Mouse (Mus musculus): ENCODE measurements at regions not wholly inside any gene's neighbourhood (a gene's known extent, or its start where the extent isn't known, plus 50 kb on each side); places are given as distances from the start of the nearest gene placed in this dataset.

GRCm38 (mm10) chr12:52400099-52400498, 103.7 kb upstream of the Arhgap5 start:
- DNase-seq (ENCODE audit: low read depth, low spot score), result no peak

- no peak for DNase-seq (ENCODE audit: low read depth, low spot score)
These were observed 101.1 kb upstream of the Arhgap5 start for GRCm38 (mm10) chr12:52402711-52403110.

- no peak for DNase-seq (ENCODE audit: low read depth, low spot score)
These were observed 97.4 kb upstream of the Arhgap5 start for GRCm38 (mm10) chr12:52406386-52406785.

GRCm38 (mm10) chr12:52408307-52408895, 95.4 kb upstream of the Arhgap5 start:
- DNase-seq (ENCODE audit: low read depth, low spot score), result no peak

- DNase-seq (ENCODE audit: low read depth, low spot score), result no peak
These were observed 94.6 kb upstream of the Arhgap5 start for GRCm38 (mm10) chr12:52409221-52409620.

GRCm38 (mm10) chr12:52412172-52412571, 91.6 kb upstream of the Arhgap5 start:
- DNase-seq (ENCODE audit: low read depth, low spot score), result no peak

- DNase-seq (ENCODE audit: low read depth, low spot score), result no peak
These were observed 90.7 kb upstream of the Arhgap5 start for GRCm38 (mm10) chr12:52413046-52413473.

- no peak for DNase-seq (ENCODE audit: low read depth, low spot score)
These were observed 81.0 kb upstream of the Arhgap5 start for GRCm38 (mm10) chr12:52422729-52423128.

GRCm38 (mm10) chr12:52424336-52425034, 79.3 kb upstream of the Arhgap5 start:
- DNase-seq (ENCODE audit: low read depth, low spot score), result peak; percentile 22

- no peak for DNase-seq (ENCODE audit: low read depth, low spot score)
These were observed 73.8 kb upstream of the Arhgap5 start for GRCm38 (mm10) chr12:52429935-52430334.

GRCm38 (mm10) chr12:52431933-52432332, 71.8 kb upstream of the Arhgap5 start:
- no peak for DNase-seq (ENCODE audit: low read depth, low spot score)

- DNase-seq (ENCODE audit: low read depth, low spot score), result no peak
These were observed 69.8 kb upstream of the Arhgap5 start for GRCm38 (mm10) chr12:52434021-52434420.

GRCm38 (mm10) chr12:52435321-52435720, 68.5 kb upstream of the Arhgap5 start:
- DNase-seq (ENCODE audit: low read depth, low spot score), result no peak

GRCm38 (mm10) chr12:52435795-52436211, 68.0 kb upstream of the Arhgap5 start:
- no peak for DNase-seq (ENCODE audit: low read depth, low spot score)

GRCm38 (mm10) chr12:52436941-52437340, 66.8 kb upstream of the Arhgap5 start:
- no peak for DNase-seq (ENCODE audit: low read depth, low spot score)

- no peak for DNase-seq (ENCODE audit: low read depth, low spot score)
These were observed 64.5 kb upstream of the Arhgap5 start for GRCm38 (mm10) chr12:52439241-52439640.

- no peak for DNase-seq (ENCODE audit: low read depth, low spot score)
These were observed 62.9 kb upstream of the Arhgap5 start for GRCm38 (mm10) chr12:52440868-52441365.

- DNase-seq (ENCODE audit: low read depth, low spot score), result no peak
These were observed 61.4 kb upstream of the Arhgap5 start for GRCm38 (mm10) chr12:52442337-52442736.

- DNase-seq (ENCODE audit: low read depth, low spot score), result no peak
These were observed 58.0 kb upstream of the Arhgap5 start for GRCm38 (mm10) chr12:52445731-52446130.

GRCm38 (mm10) chr12:52446501-52446900, 57.3 kb upstream of the Arhgap5 start:
- DNase-seq (ENCODE audit: low read depth, low spot score), result no peak

GRCm38 (mm10) chr12:52447482-52447881, 56.3 kb upstream of the Arhgap5 start:
- DNase-seq (ENCODE audit: low read depth, low spot score), result no peak

- no peak for DNase-seq (ENCODE audit: low read depth, low spot score)
These were observed 55.6 kb upstream of the Arhgap5 start for GRCm38 (mm10) chr12:52448218-52448617.

- DNase-seq (ENCODE audit: low read depth, low spot score), result peak; percentile 50
These were observed 49.9 kb upstream of the Arhgap5 start for GRCm38 (mm10) chr12:52453890-52454289.

All from A20 (cell line).